Mouse (Mus musculus) stomach, embryonic 14.5 days (tissue): ENCODE data around the gene Alg11. TPM values are rescaled to one million over a fixed set of nuclear protein-coding genes. Genes with fewer than 3 reads are reported as not detected.

Experiments
- ATAC-seq: fragments of 200-750 bp; cut with Nextera tagmentation; 2 replicates; pipeline ENCODE4 v1.8.0; 2017; ENCODE audit warnings: low read depth, moderate TSS enrichment; ENCODE audit not compliant: insufficient number of reproducible peaks, insufficient read depth, low FRiP score
- H3K27ac ChIP-seq: fragments of 300-500 bp; sonication (generic); 2 replicates; pipeline ENCODE4 v1.5.1; 2014; ENCODE audit warnings: mild to moderate bottlenecking, low read length, moderate library complexity, mixed read lengths
- H3K27me3 ChIP-seq: fragments of 300-500 bp; sonication (generic); 2 replicates; pipeline ENCODE4 v1.6.1; 2014; ENCODE audit warnings: low read length, control low read depth, mixed read lengths; ENCODE audit not compliant: control insufficient read depth, insufficient read depth
- H3K36me3 ChIP-seq: fragments of 300-500 bp; sonication (generic); 2 replicates; pipeline ENCODE4 v1.6.1; 2014; ENCODE audit warnings: mild to moderate bottlenecking, control low read depth, low read length, moderate library complexity, mixed read lengths; ENCODE audit not compliant: control insufficient read depth, insufficient read depth
- H3K4me1 ChIP-seq: fragments of 300-500 bp; sonication (generic); 2 replicates; pipeline ENCODE4 v1.6.1; 2014; ENCODE audit warnings: low read length, control low read depth, mixed read lengths; ENCODE audit not compliant: control insufficient read depth, insufficient read depth
- H3K4me2 ChIP-seq: fragments of 300-500 bp; sonication (generic); replicated peaks from 2 replicates; pipeline ENCODE4 v1.6.1; 2014; ENCODE audit warnings: low read depth, low read length, control low read depth
- H3K4me3 ChIP-seq: fragments of 300-500 bp; sonication (generic); 2 replicates; pipeline ENCODE4 v1.5.1; 2014; ENCODE audit warnings: low read depth, low read length, control low read depth
- H3K9ac ChIP-seq: fragments of 300-500 bp; sonication (generic); replicated peaks from 2 replicates; pipeline ENCODE4 v1.6.1; 2014; ENCODE audit warnings: low read depth, mild to moderate bottlenecking, control low read depth, low read length, moderate library complexity, mixed read lengths
- H3K9me3 ChIP-seq: fragments of 300-500 bp; sonication (generic); 2 replicates; pipeline ENCODE4 v1.6.1; 2016; ENCODE audit warnings: low read depth, low read length, control low read depth; ENCODE audit not compliant: control insufficient read depth
- WGBS: fragments of 180-500 bp; shearing (Covaris S2); extraction: QIAGEN DNeasy Blood & Tissue Kit; methylation state at CpG from one replicate; pipeline ENCODE4 v1.1.7; 2014; 5-methylcytosine and 5-hydroxymethylcytosine counted together
- polyA plus RNA-seq: library from polyadenylated mRNA; unstranded; fragments of >200 nt; fragmentation: Nextera tagmentation; extraction: Ambion mirVana; gene quantifications from 2 replicates; pipeline ENCODE4 v1.2.1, GENCODE M21; 2014

The Alg11 gene
- polyA plus RNA-seq, 1 experiment from 2014 or later = 37.0 TPM

DNA sequence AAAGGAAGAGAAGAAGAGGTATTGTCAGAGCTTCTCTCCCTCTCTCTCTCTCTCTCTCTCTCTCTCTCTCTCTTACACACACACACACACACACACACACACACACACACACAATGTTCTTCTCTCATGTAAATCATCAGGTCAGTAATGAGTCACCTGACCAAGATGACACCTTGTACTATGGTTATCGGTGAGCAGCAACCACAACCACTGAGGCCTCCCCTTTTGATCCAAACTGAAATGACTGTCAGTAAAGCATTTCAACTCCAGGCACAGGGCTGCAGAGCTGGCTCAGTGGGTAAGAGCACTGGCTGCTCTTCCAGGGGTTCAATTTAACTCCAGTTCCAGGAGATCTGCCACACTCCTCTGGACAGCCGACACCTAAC is 5.0 kb upstream of the Alg11 start:
- no peak for ATAC-seq
- 90% methylated on average over 2 of the region's 2 CpGs for WGBS
- Histone ChIP-seq H3K27ac (no peak overlapping the region), H3K27me3 (0 out of 2 replicates have a peak, but pooled peaks cover 4% of the 10 kb centered on the region), H3K4me1 (no peaks in the 10 kb centered on the region), H3K4me3 (no peak overlapping the region), H3K9ac (no peak overlapping the region), H3K36me3 (no peaks in the 10 kb centered on the region), H3K9me3 (no peaks in the 10 kb centered on the region), H3K4me2 (no peak overlapping the region)

GRCm38 (mm10) chr8:22056850-22057249 is 3.7 kb upstream of the Alg11 start:
- Histone ChIP-seq H3K27ac (no peak overlapping the region), H3K36me3 (no peaks in the 10 kb centered on the region), H3K4me2 (no peak overlapping the region), H3K4me3 (no peak overlapping the region), H3K27me3 (0 out of 2 replicates have a peak, but pooled peaks cover 4% of the 10 kb centered on the region), H3K9ac (no peak overlapping the region), H3K9me3 (no peaks in the 10 kb centered on the region), H3K4me1 (no peaks in the 10 kb centered on the region)
- 73% methylated on average over 3 of the region's 3 CpGs for WGBS
- ATAC-seq = no peak

DNA sequence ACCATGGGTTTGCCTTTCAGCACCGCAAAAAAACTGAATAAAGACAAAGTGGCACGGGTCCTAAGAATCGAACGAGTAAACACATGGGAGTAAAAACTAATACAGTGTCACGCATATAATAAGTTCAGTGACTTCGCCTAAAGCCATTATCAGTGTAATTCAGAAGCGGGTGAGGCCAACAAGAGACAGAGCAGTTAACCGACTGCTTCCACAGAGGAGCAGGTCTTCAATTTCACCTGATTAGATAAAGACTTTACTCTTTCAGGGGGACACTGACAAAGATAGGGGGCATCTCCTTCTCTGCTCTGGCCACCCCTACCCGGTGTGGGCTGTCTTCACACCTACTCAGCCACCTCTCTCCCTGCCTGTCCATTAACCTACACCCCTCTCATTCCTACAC is 2.2 kb upstream of the Alg11 start:
- H3K4me1 ChIP-seq = no peaks in the 10 kb centered on the region
- H3K9me3 ChIP-seq = no peaks in the 10 kb centered on the region
- WGBS = 71% methylated on average over 9 of the region's 9 CpGs

GRCm38 (mm10) chr8:22059153-22059738 is 1.3 kb upstream of the Alg11 start:
- Histone ChIP-seq H3K9me3 (no peaks in the 10 kb centered on the region), H3K36me3 (peaks cover 6% of the 10 kb centered on the region), H3K4me3 (peak overlapping the region; percentile 61), H3K9ac (no peak overlapping the region; the same call in 1 of the 2 replicates), H3K27ac (no peak overlapping the region), H3K27me3 (0 out of 2 replicates have a peak, but pooled peaks cover 4% of the 10 kb centered on the region), H3K4me1 (no peaks in the 10 kb centered on the region), H3K4me2 (peak overlapping the region; percentile 86)
- 48% methylated on average over 11 of the region's 11 CpGs for WGBS
- ATAC-seq = no peak

More for the DNA sequence above, 2.2 kb upstream of the Alg11 start:
- H3K4me3 ChIP-seq = no peak overlapping the region
- H3K27ac ChIP-seq = no peak overlapping the region
- no peak for ATAC-seq
- H3K9ac ChIP-seq = no peak overlapping the region
- H3K4me2 ChIP-seq = no peak overlapping the region
- H3K27me3 ChIP-seq = 0 out of 2 replicates have a peak, but pooled peaks cover 4% of the 10 kb centered on the region
- H3K36me3 ChIP-seq = peaks cover under 1% of the 10 kb centered on the region; the same call in 1 of the 2 replicates

DNA sequence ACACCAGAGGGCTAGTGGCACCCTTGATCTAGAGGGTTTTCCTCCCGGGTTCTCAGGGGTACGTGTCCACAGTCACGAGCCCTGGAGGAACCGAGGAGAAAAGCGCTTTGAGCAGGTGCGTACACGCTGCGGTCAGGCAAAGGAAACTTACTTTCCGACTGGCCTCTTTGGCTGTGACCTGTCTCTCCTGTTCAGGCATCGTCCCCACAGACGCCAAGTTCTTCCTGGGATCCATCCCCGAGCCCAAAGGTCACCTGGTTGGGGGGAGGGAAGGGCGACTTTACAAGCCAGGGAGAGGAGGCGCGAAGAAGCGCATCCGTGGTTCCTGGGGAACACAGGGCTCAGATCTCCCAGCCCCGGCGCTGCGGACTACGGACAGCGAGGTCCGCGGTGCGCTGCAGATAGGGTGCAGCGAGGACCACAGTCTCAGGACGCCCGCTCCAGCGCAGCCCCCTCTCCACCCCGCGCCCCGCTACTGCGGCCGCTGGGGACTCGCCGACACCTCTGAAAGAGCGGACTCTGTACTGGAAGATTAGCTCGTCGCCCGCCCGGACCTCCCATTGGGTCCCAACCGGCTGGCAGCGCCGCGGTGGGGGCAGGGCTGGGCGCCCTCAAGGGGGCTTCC is 588 bp upstream of the Alg11 start, which contains the start of gene Atp7b:
Gene Atp7b, minus strand, starts transcription at position 485 of the 625 bp plus-strand sequence.
- Histone ChIP-seq H3K36me3 (peaks cover 7% of the 10 kb centered on the region), H3K4me3 (peak within 1 kb of the TSS; percentile 61), H3K9me3 (no peaks in the 10 kb centered on the region), H3K4me1 (no peaks in the 10 kb centered on the region), H3K4me2 (peak within 1 kb of the TSS; percentile 86), H3K9ac (peak within 1 kb of the TSS; percentile 36), H3K27me3 (0 out of 2 replicates have a peak, but pooled peaks cover 4% of the 10 kb centered on the region), H3K27ac (no peak within 1 kb of the TSS)
- peak; percentile 85 for ATAC-seq
- 1% methylated on average over 41 of the region's 46 CpGs for WGBS

- no peak overlapping the region for H3K27ac ChIP-seq
- 5% methylated on average over 3 of the region's 3 CpGs for WGBS
- H3K9ac ChIP-seq = peak overlapping the region; percentile 36
- H3K4me2 ChIP-seq = peak overlapping the region; percentile 80
- H3K27me3 ChIP-seq = 0 out of 2 replicates have a peak, but pooled peaks cover 4% of the 10 kb centered on the region
- H3K36me3 ChIP-seq = peaks cover 18% of the 10 kb centered on the region
- peak overlapping the region; percentile 61 for H3K4me3 ChIP-seq
- ATAC-seq = no peak
- H3K9me3 ChIP-seq = no peaks in the 10 kb centered on the region
- H3K4me1 ChIP-seq = no peaks in the 10 kb centered on the region
These were observed 605 bp downstream of the Alg11 start for GRCm38 (mm10) chr8:22061126-22061525.

GRCm38 (mm10) chr8:22079313-22080007 is 18.9 kb downstream of the Alg11 start:
- 84% methylated on average over 9 of the region's 9 CpGs for WGBS
- no peak for ATAC-seq
- Histone ChIP-seq H3K4me3 (no peak overlapping the region), H3K4me2 (no peak overlapping the region), H3K27ac (no peak overlapping the region), H3K4me1 (no peaks in the 10 kb centered on the region), H3K36me3 (no peaks in the 10 kb centered on the region), H3K9ac (no peak overlapping the region), H3K9me3 (no peaks in the 10 kb centered on the region), H3K27me3 (no peaks in the 10 kb centered on the region)

GRCm38 (mm10) chr8:22089226-22089625 is 28.7 kb downstream of the Alg11 start:
- Histone ChIP-seq H3K27me3 (no peaks in the 10 kb centered on the region), H3K4me1 (no peaks in the 10 kb centered on the region), H3K4me2 (no peak overlapping the region), H3K27ac (no peak overlapping the region), H3K4me3 (no peak overlapping the region), H3K9me3 (no peaks in the 10 kb centered on the region), H3K9ac (no peak overlapping the region), H3K36me3 (no peaks in the 10 kb centered on the region)
- ATAC-seq = no peak
- WGBS = 97% methylated on average over 4 of the region's 4 CpGs
